Mouse (Mus musculus) spleen, embryonic (tissue): ENCODE measurements around the gene Mtus2.

Source experiments
- CTCF ChIA-PET: fragments of 350-600 bp; sonication (Branson Sonifier 250); formaldehyde crosslinking; loops from one replicate; lab custom pipeline; 2022; lab: Charles Lee

Mtus2 gene

GRCm38 (mm10) chr5:148180590-148181307 is 223.6 kb downstream of the Mtus2 start:
- CTCF ChIA-PET = no interaction called here

- CTCF ChIA-PET = no interaction called here
Measured at GRCm38 (mm10) chr5:148181308-148181630, 224.1 kb downstream of the Mtus2 start.

GRCm38 (mm10) chr5:148181901-148182300 is 224.8 kb downstream of the Mtus2 start:
- CTCF ChIA-PET = no interaction called here

GRCm38 (mm10) chr5:148185898-148186297 is 228.8 kb downstream of the Mtus2 start:
- CTCF ChIA-PET = no interaction called here

GRCm38 (mm10) chr5:148191416-148191815 is 234.3 kb downstream of the Mtus2 start:
- CTCF ChIA-PET = no interaction called here

- CTCF ChIA-PET = no interaction called here
Measured at GRCm38 (mm10) chr5:148211831-148212230, 254.7 kb downstream of the Mtus2 start.

GRCm38 (mm10) chr5:148216786-148217185 is 259.7 kb downstream of the Mtus2 start:
- CTCF ChIA-PET = no interaction called here

GRCm38 (mm10) chr5:148222898-148223297 is 265.8 kb downstream of the Mtus2 start:
- CTCF ChIA-PET = no interaction called here

GRCm38 (mm10) chr5:148224004-148224403 is 266.9 kb downstream of the Mtus2 start:
- CTCF ChIA-PET = no interaction called here

GRCm38 (mm10) chr5:148233714-148234113 is 276.6 kb downstream of the Mtus2 start:
- CTCF ChIA-PET = no interaction called here

GRCm38 (mm10) chr5:148236616-148237015 is 279.5 kb downstream of the Mtus2 start:
- CTCF ChIA-PET = no interaction called here

- CTCF ChIA-PET = no interaction called here
Measured at GRCm38 (mm10) chr5:148239067-148239466, 281.9 kb downstream of the Mtus2 start.

GRCm38 (mm10) chr5:148239757-148240156 is 282.6 kb downstream of the Mtus2 start:
- CTCF ChIA-PET = no interaction called here

GRCm38 (mm10) chr5:148241932-148242331 is 284.8 kb downstream of the Mtus2 start:
- CTCF ChIA-PET = no interaction called here

GRCm38 (mm10) chr5:148244471-148244870 is 287.4 kb downstream of the Mtus2 start:
- CTCF ChIA-PET = no interaction called here

GRCm38 (mm10) chr5:148245386-148245785 is 288.3 kb downstream of the Mtus2 start:
- CTCF ChIA-PET = no interaction called here

- CTCF ChIA-PET = no interaction called here
Measured at GRCm38 (mm10) chr5:148248236-148248635, 291.1 kb downstream of the Mtus2 start.

- CTCF ChIA-PET = no interaction called here
Measured at GRCm38 (mm10) chr5:148251847-148252246, 294.7 kb downstream of the Mtus2 start.

GRCm38 (mm10) chr5:148262016-148262415 is 304.9 kb downstream of the Mtus2 start:
- CTCF ChIA-PET = no interaction called here

- CTCF ChIA-PET = no interaction called here
Measured at GRCm38 (mm10) chr5:148264819-148265707, 307.9 kb downstream of the Mtus2 start.

GRCm38 (mm10) chr5:148266841-148267240 is 309.7 kb downstream of the Mtus2 start:
- CTCF ChIA-PET = no interaction called here

- CTCF ChIA-PET = no interaction called here
Measured at GRCm38 (mm10) chr5:148267446-148267845, 310.3 kb downstream of the Mtus2 start.

GRCm38 (mm10) chr5:148272065-148272464 is 314.9 kb downstream of the Mtus2 start:
- CTCF ChIA-PET = no interaction called here
